Mouse (Mus musculus) liver, adult 2 months (tissue): Measurements from ENCODE around the gene Teddm2.

Experiments used
- CTCF ChIP-seq: fragments of 200-500 bp; IDR thresholded peaks from 2 replicates; pipeline ENCODE4 v1.5.1; 2011; ENCODE audit warnings: low read depth, low read length, control low read depth
- POLR2A ChIP-seq: fragments of 200-500 bp; IDR thresholded peaks from 2 replicates; pipeline ENCODE4 v1.6.1; 2011; ENCODE audit warnings: low read length, control low read depth; ENCODE audit not compliant: insufficient read depth; ENCODE audit errors: extremely low read depth

DNA sequence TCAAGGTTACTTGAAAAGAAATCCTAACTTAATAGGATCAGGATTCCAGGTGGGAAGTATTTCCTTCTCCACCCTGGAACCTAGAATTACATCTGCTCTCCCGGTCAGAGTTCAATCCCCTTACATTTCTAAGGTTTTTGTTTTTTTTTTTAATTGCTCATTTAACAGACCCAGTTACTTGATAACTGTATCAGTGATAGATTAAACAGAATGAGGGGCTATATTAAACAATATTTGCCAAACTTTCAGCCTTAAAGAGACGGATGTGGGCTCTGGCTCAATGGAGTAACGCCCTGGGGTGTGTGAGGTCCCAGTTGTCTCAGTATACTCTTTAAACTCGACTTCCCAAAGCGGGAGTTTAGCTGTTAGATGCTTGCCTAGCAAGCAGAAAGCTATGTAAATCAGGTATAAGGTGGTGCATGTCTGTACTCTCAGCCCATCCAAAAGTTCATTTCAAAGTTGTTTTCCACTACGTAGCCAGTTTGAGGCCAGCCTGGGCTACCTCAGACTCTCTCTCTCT is 11.3 kb upstream of the Teddm2 start:
- TF ChIP-seq CTCF, result no peak
- no peak for TF ChIP-seq POLR2A
